Comparison of ENCODE assay signal across 8 mouse cellular contexts in the genomic region with DNA sequence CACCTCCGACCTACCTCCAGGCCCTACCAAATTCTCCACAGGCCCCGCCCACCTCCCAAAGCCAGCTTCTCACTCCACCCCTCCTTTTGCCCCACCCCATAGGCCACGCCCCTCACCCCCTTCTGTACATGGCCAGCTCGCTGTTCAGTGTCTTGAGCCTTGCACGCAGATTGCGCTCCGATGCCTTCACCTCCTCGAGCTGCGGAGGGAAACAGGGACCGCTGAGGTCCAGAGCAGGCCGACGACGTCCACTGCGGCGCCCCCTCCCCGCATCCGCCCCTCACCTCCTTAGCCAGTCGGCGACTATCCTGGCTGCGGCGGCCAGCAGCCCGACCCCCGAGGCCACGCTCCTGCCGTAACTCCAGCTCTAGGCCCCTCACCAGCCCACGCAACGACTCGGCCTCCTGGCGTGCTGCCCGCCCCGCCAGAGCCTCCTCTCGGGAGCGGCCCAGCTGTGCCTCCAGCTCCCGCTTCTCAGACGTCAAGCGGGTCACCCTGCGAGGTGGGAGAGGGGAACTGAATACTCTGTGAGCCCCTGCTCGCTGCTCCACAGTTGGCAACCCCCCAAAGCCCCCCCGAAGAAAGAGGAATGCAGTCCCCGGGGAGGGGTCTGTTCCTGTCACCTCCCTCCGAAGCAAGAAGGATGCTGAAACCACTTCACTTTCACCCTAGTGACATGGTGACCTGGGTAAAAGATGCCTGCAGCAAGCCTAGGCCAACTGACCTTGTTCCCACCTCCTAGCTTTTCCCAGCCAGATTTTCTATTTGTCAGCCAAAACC. TPM values are rescaled to one million over a fixed set of nuclear protein-coding genes. Genes with fewer than 3 reads are reported as not detected.
DNase-seq lines count a peak whose midpoint lies in the region; ATAC-seq and TF ChIP-seq lines count a peak whose summit lies in the region.

No protein-coding gene starts in this region.

- H3K36me3 ChIP-seq in embryonic facial prominence, embryonic 15.5 days = peaks cover 11% of the 10 kb centered on the region; the same call in 1 of the 2 replicates
- no peaks in the 10 kb centered on the region for H3K36me3 ChIP-seq in heart, embryonic 15.5 days
- no peaks in the 10 kb centered on the region for H3K36me3 ChIP-seq in kidney, postnatal 0 days (ENCODE audit: insufficient read depth, low read length)
- H3K36me3 ChIP-seq in lung, embryonic 16.5 days (ENCODE audit: control insufficient read depth, insufficient read depth, low read length) = no peaks in the 10 kb centered on the region

- DNase-seq in MN1 (ENCODE audit: low spot score) = peak; percentile 72
- DNase-seq in brain, embryonic 14.5 days (ENCODE audit: low read depth) = peak; percentile 69
- DNase-seq in kidney, postnatal 0 days (ENCODE audit: low spot score) = peak; percentile 67
- DNase-seq in ovary, postnatal 14 days (ENCODE audit: low spot score) = peak; percentile 43
- peak; percentile 53 to 81 for DNase-seq in urinary bladder, postnatal 4 days (ENCODE audit: low spot score in 2 of 2)

- no peak for TF ChIP-seq CTCF in brain, embryonic 14.5 days (IDR thresholded peaks at IDR 0.05; ENCODE audit: borderline replicate concordance, extremely low read depth, insufficient read depth, insufficient read length)
- no peak for TF ChIP-seq CTCF in kidney, postnatal 0 days (IDR thresholded peaks at IDR 0.05; ENCODE audit: low read depth)

- no peak for TF ChIP-seq POLR2A in brain, embryonic 14.5 days (IDR thresholded peaks at IDR 0.05; ENCODE audit: borderline replicate concordance, extremely low read depth, insufficient read depth, insufficient read length, poor library complexity, severe bottlenecking)

- ATAC-seq in embryonic facial prominence, embryonic 15.5 days (ENCODE audit: insufficient number of reproducible peaks, low FRiP score, low TSS enrichment, low read depth) = peak; percentile 36
- ATAC-seq in heart, embryonic 15.5 days (replicated peaks; ENCODE audit: insufficient number of reproducible peaks, insufficient read depth, low FRiP score, low read depth) = peak; percentile 40
- ATAC-seq in kidney, postnatal 0 days (replicated peaks; ENCODE audit: low FRiP score, low read depth) = peak; percentile 43; the same call in 1 of the 2 replicates
- peak; percentile 66 for ATAC-seq in lung, embryonic 16.5 days (ENCODE audit: low read depth)

- peak overlapping the region; percentile 47 for H3K9ac ChIP-seq in embryonic facial prominence, embryonic 15.5 days
- H3K9ac ChIP-seq in heart, embryonic 15.5 days = peak overlapping the region; percentile 57
- H3K9ac ChIP-seq in kidney, postnatal 0 days (ENCODE audit: low read depth, low read length) = peak overlapping the region; percentile 56
- peak overlapping the region; percentile 69 for H3K9ac ChIP-seq in lung, embryonic 16.5 days (ENCODE audit: low read length)

- peak overlapping the region; percentile 89 for H3K4me2 ChIP-seq in embryonic facial prominence, embryonic 15.5 days (replicated peaks)
- H3K4me2 ChIP-seq in heart, embryonic 15.5 days = peak overlapping the region; percentile 83
- H3K4me2 ChIP-seq in kidney, postnatal 0 days (ENCODE audit: low read length) = peak overlapping the region; percentile 85
- peak overlapping the region; percentile 92 for H3K4me2 ChIP-seq in lung, embryonic 16.5 days (ENCODE audit: low read depth, low read length)

- H3K4me3 ChIP-seq in embryonic facial prominence, embryonic 15.5 days (replicated peaks) = peak overlapping the region; percentile 45
- peak overlapping the region; percentile 47 for H3K4me3 ChIP-seq in heart, embryonic 15.5 days
- peak overlapping the region; percentile 35 for H3K4me3 ChIP-seq in kidney, postnatal 0 days (replicated peaks; ENCODE audit: low read depth, low read length)
- H3K4me3 ChIP-seq in lung, embryonic 16.5 days (ENCODE audit: low read length) = peak overlapping the region; percentile 48

- H3K27ac ChIP-seq in embryonic facial prominence, embryonic 15.5 days (replicated peaks) = no peak overlapping the region
- H3K27ac ChIP-seq in heart, embryonic 15.5 days = no peak overlapping the region
- no peak overlapping the region for H3K27ac ChIP-seq in kidney, postnatal 0 days
- H3K27ac ChIP-seq in lung, embryonic 16.5 days (ENCODE audit: low read length) = no peak overlapping the region

- WGBS in embryonic facial prominence, embryonic 15.5 days = 2% methylated on average over 41 of the region's 41 CpGs
- WGBS in heart, embryonic 15.5 days = 1% methylated on average over 37 of the region's 41 CpGs
- WGBS in kidney, postnatal 0 days = 1% methylated on average over 41 of the region's 41 CpGs
- under 1% methylated on average over 40 of the region's 41 CpGs for WGBS in lung, embryonic 16.5 days

- no peaks in the 10 kb centered on the region for H3K9me3 ChIP-seq in embryonic facial prominence, embryonic 15.5 days (replicated peaks)
- no peaks in the 10 kb centered on the region for H3K9me3 ChIP-seq in heart, embryonic 15.5 days (replicated peaks)
- no peaks in the 10 kb centered on the region for H3K9me3 ChIP-seq in kidney, postnatal 0 days (replicated peaks; ENCODE audit: low read length)
- no peaks in the 10 kb centered on the region for H3K9me3 ChIP-seq in lung, embryonic 16.5 days (ENCODE audit: control insufficient read depth, low read length)

- H3K27me3 ChIP-seq in embryonic facial prominence, embryonic 15.5 days = peaks cover 8% of the 10 kb centered on the region
- peaks cover 15% of the 10 kb centered on the region for H3K27me3 ChIP-seq in heart, embryonic 15.5 days
- no peaks in the 10 kb centered on the region for H3K27me3 ChIP-seq in kidney, postnatal 0 days (ENCODE audit: insufficient read depth, low read length)
- peaks cover 6% of the 10 kb centered on the region for H3K27me3 ChIP-seq in lung, embryonic 16.5 days (ENCODE audit: control insufficient read depth, insufficient read depth, low read depth, low read length)

- H3K4me1 ChIP-seq in embryonic facial prominence, embryonic 15.5 days = peaks cover 23% of the 10 kb centered on the region
- peaks cover 21% of the 10 kb centered on the region for H3K4me1 ChIP-seq in heart, embryonic 15.5 days (replicated peaks)
- peaks cover 19% of the 10 kb centered on the region for H3K4me1 ChIP-seq in kidney, postnatal 0 days (replicated peaks; ENCODE audit: insufficient read depth, low read length)
- peaks cover 9% of the 10 kb centered on the region; the same call in 1 of the 2 replicates for H3K4me1 ChIP-seq in lung, embryonic 16.5 days (replicated peaks; ENCODE audit: control insufficient read depth, insufficient read depth, low read length)

RNA-seq across cellular contexts. Expression of gene Ccdc61, which starts 16.4 kb away (rescaled TPM):
- polyA plus RNA-seq in brain, embryonic 14.5 days (2012; rRNA removed) = 26.5 and 33.3 TPM in 2 replicates
- polyA plus RNA-seq in embryonic facial prominence, embryonic 15.5 days (2015; fragmentation: Nextera tagmentation; extraction: Ambion mirVana) = 31.8 and 40.3 TPM in 2 replicates
- polyA plus RNA-seq in heart, embryonic 15.5 days (2015; fragmentation: Nextera tagmentation; extraction: Ambion mirVana) = 20.6 and 26.8 TPM in 2 replicates
- polyA plus RNA-seq in kidney, postnatal 0 days (2015; fragmentation: Nextera tagmentation; extraction: Ambion mirVana) = 22.4 and 26.3 TPM in 2 replicates
- polyA plus RNA-seq in lung, embryonic 16.5 days (2015; fragmentation: Nextera tagmentation; extraction: Ambion mirVana) = 30.8 and 32.7 TPM in 2 replicates

RNA-seq across cellular contexts. Expression of gene Pglyrp1, which starts 22.7 kb away (rescaled TPM):
- polyA plus RNA-seq in brain, embryonic 14.5 days (2012; rRNA removed) = 8.3 and 8.5 TPM in 2 replicates
- 9.7 and 16.3 TPM in 2 replicates for polyA plus RNA-seq in embryonic facial prominence, embryonic 15.5 days (2015; fragmentation: Nextera tagmentation; extraction: Ambion mirVana)
- polyA plus RNA-seq in heart, embryonic 15.5 days (2015; fragmentation: Nextera tagmentation; extraction: Ambion mirVana) = 1.6 and 3.0 TPM in 2 replicates
- 2.6 and 3.2 TPM in 2 replicates for polyA plus RNA-seq in kidney, postnatal 0 days (2015; fragmentation: Nextera tagmentation; extraction: Ambion mirVana)
- 12.5 and 18.1 TPM in 2 replicates for polyA plus RNA-seq in lung, embryonic 16.5 days (2015; fragmentation: Nextera tagmentation; extraction: Ambion mirVana)

RNA-seq across cellular contexts. Expression of gene Nova2, which starts 31.8 kb away (rescaled TPM):
- polyA plus RNA-seq in brain, embryonic 14.5 days (2012; rRNA removed) = 20.7 and 52.7 TPM in 2 replicates
- 0.56 and 0.60 TPM in 2 replicates for polyA plus RNA-seq in embryonic facial prominence, embryonic 15.5 days (2015; fragmentation: Nextera tagmentation; extraction: Ambion mirVana)
- polyA plus RNA-seq in heart, embryonic 15.5 days (2015; fragmentation: Nextera tagmentation; extraction: Ambion mirVana) = 0.53 and 0.79 TPM in 2 replicates
- 0.55 and 0.58 TPM in 2 replicates for polyA plus RNA-seq in kidney, postnatal 0 days (2015; fragmentation: Nextera tagmentation; extraction: Ambion mirVana)
- polyA plus RNA-seq in lung, embryonic 16.5 days (2015; fragmentation: Nextera tagmentation; extraction: Ambion mirVana) = 0.89 and 0.99 TPM in 2 replicates

RNA-seq across cellular contexts. Expression of gene Mill2, which starts 54.1 kb away (rescaled TPM):
- polyA plus RNA-seq in brain, embryonic 14.5 days (2012; rRNA removed) = 0.57 and 0.98 TPM in 2 replicates
- 1.0 and 1.1 TPM in 2 replicates for polyA plus RNA-seq in embryonic facial prominence, embryonic 15.5 days (2015; fragmentation: Nextera tagmentation; extraction: Ambion mirVana)
- 0.54 and 0.56 TPM in 2 replicates for polyA plus RNA-seq in heart, embryonic 15.5 days (2015; fragmentation: Nextera tagmentation; extraction: Ambion mirVana)
- 2.0 and 2.5 TPM in 2 replicates for polyA plus RNA-seq in kidney, postnatal 0 days (2015; fragmentation: Nextera tagmentation; extraction: Ambion mirVana)
- 2.3 and 3.0 TPM in 2 replicates for polyA plus RNA-seq in lung, embryonic 16.5 days (2015; fragmentation: Nextera tagmentation; extraction: Ambion mirVana)

Comparison
In these comparisons a context has a peak if more than half of its experiments do, and no peak if none do; other contexts are left out.
1. RNA of gene Nova2, which starts 31.8 kb away (polyA plus RNA-seq): 20.7 to 52.7 TPM in brain, embryonic 14.5 days; 0.89 to 0.99 TPM in lung, embryonic 16.5 days, 0.56 to 0.60 TPM in embryonic facial prominence, embryonic 15.5 days, 0.55 to 0.58 TPM in kidney, postnatal 0 days and 0.53 to 0.79 TPM in heart, embryonic 15.5 days; every median in the first group is over 10 times any median in the second.
2. Peak in every context shown above with its lines, with median percentiles within 50 percentile points of each other: DNase-seq, ATAC-seq, H3K4me2 ChIP-seq, H3K4me3 ChIP-seq and H3K9ac ChIP-seq.